23 mouse cellular contexts compared by ENCODE assay signal in genomic region chr16:34040276-34040675, GRCm38 (mm10).
DNase-seq lines count a peak whose midpoint lies in the region; ATAC-seq and TF ChIP-seq lines count a peak whose summit lies in the region.
"Had no signal": no experiment of that assay in that cellular context is flagged by ENCODE, and none has a peak within 500 bp of the region (broad histone marks: within the 10 kb centered on the region; RNA-seq: fewer than 3 reads in every experiment).

No protein-coding gene starts in this region.

- 76% methylated on average over 6 of the region's 6 CpGs for WGBS in stomach, postnatal 0 days

- H3K27me3 ChIP-seq in megakaryocyte, embryonic 14.5 days (replicated peaks): no peaks in the 10 kb centered on the region
- no peaks in the 10 kb centered on the region for H3K27me3 ChIP-seq in stomach, postnatal 0 days (ENCODE audit: control insufficient read depth, insufficient read depth, low read length)
- H3K27me3 ChIP-seq: embryonic facial prominence, embryonic 13.5 days; forebrain, embryonic 13.5 days; kidney, embryonic 15.5 days; midbrain, embryonic 13.5 days; neural tube, embryonic 12.5 days; Patski had no signal

- no peak overlapping the region for H3K4me3 ChIP-seq in layer of hippocampus, adult 2 months
- H3K4me3 ChIP-seq in megakaryocyte, embryonic 14.5 days (replicated peaks): peak overlapping the region; percentile 76
- H3K4me3 ChIP-seq in stomach, postnatal 0 days (ENCODE audit: low read depth, low read length): no peak overlapping the region
- H3K4me3 ChIP-seq: embryonic facial prominence, embryonic 13.5 days; erythroblast, embryonic 14.5 days; forebrain, embryonic 13.5 days; kidney, embryonic 15.5 days; midbrain, embryonic 13.5 days; neural tube, embryonic 12.5 days had no signal

- peaks cover 100% of the 10 kb centered on the region for H3K4me1 ChIP-seq in megakaryocyte, embryonic 14.5 days
- H3K4me1 ChIP-seq in stomach, postnatal 0 days (replicated peaks; ENCODE audit: control insufficient read depth, insufficient read depth): no peaks in the 10 kb centered on the region
- H3K4me1 ChIP-seq: embryonic facial prominence, embryonic 13.5 days; forebrain, embryonic 13.5 days; midbrain, embryonic 13.5 days; neural tube, embryonic 12.5 days had no signal

- no peak for DNase-seq in frontal cortex, adult 2 months (ENCODE audit: extremely low spot score in 1 of 2, low spot score in 1 of 2)
- no peak for DNase-seq in layer of hippocampus, adult 2 months (ENCODE audit: low spot score in 2 of 2)
- DNase-seq in layer of hippocampus, postnatal 25 days (ENCODE audit: extremely low spot score in 1 of 2, low spot score in 1 of 2): no peak
- no peak for DNase-seq in stomach, postnatal 0 days (ENCODE audit: low spot score)
- DNase-seq: adrenal gland, postnatal 36 days; cerebellum, adult 11-12 months; embryo, embryonic 11 days; gastrocnemius, postnatal 14 days; heart, adult 18-20 months; thymus, postnatal 14 days had no signal

- ATAC-seq in frontal cortex, adult (ENCODE audit: low TSS enrichment): peak; percentile 36; the same call in 1 of the 2 replicates
- ATAC-seq in megakaryocyte, adult 5-6 weeks (ENCODE audit: poor library complexity, severe bottlenecking): no peak
- ATAC-seq in stomach, postnatal 0 days (ENCODE audit: low FRiP score, low TSS enrichment): no peak
- ATAC-seq: forebrain, embryonic 13.5 days; hindbrain, embryonic 16.5 days; intestine, embryonic 16.5 days; midbrain, embryonic 13.5 days; Patski had no signal

- H3K9ac ChIP-seq in stomach, postnatal 0 days (ENCODE audit: low read length): no peak overlapping the region
- H3K9ac ChIP-seq: embryonic facial prominence, embryonic 13.5 days; forebrain, embryonic 13.5 days; kidney, embryonic 15.5 days; midbrain, embryonic 13.5 days; neural tube, embryonic 12.5 days had no signal

- no peak overlapping the region for H3K4me2 ChIP-seq in stomach, postnatal 0 days (replicated peaks; ENCODE audit: low read depth)
- H3K4me2 ChIP-seq: embryonic facial prominence, embryonic 13.5 days; forebrain, embryonic 13.5 days; kidney, embryonic 15.5 days; liver, embryonic 11.5 days; midbrain, embryonic 13.5 days; neural tube, embryonic 12.5 days had no signal

- H3K9me3 ChIP-seq in megakaryocyte, embryonic 14.5 days: no peaks in the 10 kb centered on the region
- no peaks in the 10 kb centered on the region for H3K9me3 ChIP-seq in stomach, postnatal 0 days (ENCODE audit: control insufficient read depth, low read length)
- H3K9me3 ChIP-seq: embryonic facial prominence, embryonic 13.5 days; forebrain, embryonic 13.5 days; kidney, embryonic 15.5 days; midbrain, embryonic 13.5 days; neural tube, embryonic 12.5 days had no signal

- H3K36me3 ChIP-seq in megakaryocyte, embryonic 14.5 days (replicated peaks; ENCODE audit: low read length): peaks cover 95% of the 10 kb centered on the region
- no peaks in the 10 kb centered on the region; the same call in 1 of the 2 replicates for H3K36me3 ChIP-seq in stomach, postnatal 0 days (ENCODE audit: control insufficient read depth, insufficient read depth, low read length)

- peak overlapping the region; percentile 65; the same call in 1 of the 2 replicates for H3K27ac ChIP-seq in layer of hippocampus, adult 2 months
- H3K27ac ChIP-seq in stomach, postnatal 0 days (replicated peaks): no peak overlapping the region
- H3K27ac ChIP-seq: embryonic facial prominence, embryonic 13.5 days; forebrain, embryonic 13.5 days; kidney, embryonic 15.5 days; midbrain, embryonic 13.5 days; neural tube, embryonic 12.5 days had no signal

- TF ChIP-seq CTCF in layer of hippocampus, adult 2 months (conservative IDR thresholded peaks at IDR 0.05): peak; percentile 47
- peak; percentile 25; the same call in 1 of the 2 replicates for TF ChIP-seq CTCF in stomach, postnatal 0 days (IDR thresholded peaks at IDR 0.05; ENCODE audit: low read depth)

- no peak for TF ChIP-seq EP300 in stomach, postnatal 0 days (optimal IDR thresholded peaks at IDR 0.05)
